In genomic region chr6:100482572-100482971, GRCm38 (mm10) we compare ENCODE assay signal across 13 mouse cellular contexts.
DNase-seq lines count a peak whose midpoint lies in the region; ATAC-seq and TF ChIP-seq lines count a peak whose summit lies in the region.
"Had no signal": no experiment of that assay in that cellular context is flagged by ENCODE, and none has a peak within 500 bp of the region (broad histone marks: within the 10 kb centered on the region; RNA-seq: fewer than 3 reads in every experiment).

No protein-coding gene starts in this region.

- H3K4me3 ChIP-seq in heart, embryonic 11.5 days (ENCODE audit: low read depth, low read length), result no peak overlapping the region
- H3K4me3 ChIP-seq in kidney, embryonic 16.5 days (ENCODE audit: low read length), result no peak overlapping the region
- H3K4me3 ChIP-seq in ES-Bruce4 (ENCODE audit: low read depth, low read length), result no peak overlapping the region
- no peak overlapping the region for H3K4me3 ChIP-seq in intestine, postnatal 0 days (ENCODE audit: low read depth, low read length)
- H3K4me3 ChIP-seq: hindbrain, embryonic 10.5 days; liver, embryonic 12.5 days had no signal

- WGBS in heart, embryonic 11.5 days (ENCODE audit: insufficient replicate concordance), result 40% methylated on average over 7 of the region's 7 CpGs
- WGBS in kidney, embryonic 16.5 days, result 33% methylated on average over 7 of the region's 7 CpGs
- WGBS in intestine, postnatal 0 days, result 52% methylated on average over 7 of the region's 7 CpGs

- no peak for DNase-seq in heart, adult 8-10 months (ENCODE audit: low spot score)
- no peak for DNase-seq in kidney, postnatal 36 days
- DNase-seq in left cerebral cortex, postnatal 4 days, result no peak
- DNase-seq in adrenal gland, adult (ENCODE audit: inconsistent age in 2 of 2, low spot score in 1 of 2), result no peak
- DNase-seq: gastrocnemius, postnatal 10 days; lung, postnatal 14 days had no signal

- no peak overlapping the region for H3K27ac ChIP-seq in heart, embryonic 11.5 days (ENCODE audit: low read depth, low read length)
- no peak overlapping the region for H3K27ac ChIP-seq in kidney, embryonic 16.5 days (ENCODE audit: low read length)
- H3K27ac ChIP-seq in ES-Bruce4 (ENCODE audit: insufficient read depth, low read length), result peak overlapping the region; percentile 63
- no peak overlapping the region for H3K27ac ChIP-seq in intestine, postnatal 0 days (ENCODE audit: low read depth, low read length)
- H3K27ac ChIP-seq: hindbrain, embryonic 10.5 days; liver, embryonic 12.5 days had no signal

- peak overlapping the region; percentile 57 for H3K4me2 ChIP-seq in heart, embryonic 11.5 days
- peak overlapping the region; percentile 16 for H3K4me2 ChIP-seq in kidney, embryonic 16.5 days (replicated peaks; ENCODE audit: low read depth, low read length)
- H3K4me2 ChIP-seq in intestine, postnatal 0 days (replicated peaks; ENCODE audit: low read depth), result peak overlapping the region; percentile 27; the same call in 1 of the 2 replicates
- H3K4me2 ChIP-seq: liver, embryonic 12.5 days had no signal

- no peak overlapping the region for H3K9ac ChIP-seq in heart, embryonic 11.5 days (ENCODE audit: low read depth, low read length)
- H3K9ac ChIP-seq in kidney, embryonic 16.5 days (replicated peaks; ENCODE audit: low read length), result no peak overlapping the region
- 0 out of 2 replicates have a peak overlapping the region, but pooled peaks have one; percentile 11 for H3K9ac ChIP-seq in ES-Bruce4 (ENCODE audit: low read depth, poor library complexity, severe bottlenecking)
- no peak overlapping the region; the same call in 1 of the 2 replicates for H3K9ac ChIP-seq in intestine, postnatal 0 days (ENCODE audit: low read depth, low read length)
- H3K9ac ChIP-seq: liver, embryonic 12.5 days had no signal

- H3K27me3 ChIP-seq in heart, embryonic 11.5 days (ENCODE audit: control insufficient read depth, insufficient read depth, low read length), result no peaks in the 10 kb centered on the region
- 0 out of 2 replicates have a peak, but pooled peaks cover 9% of the 10 kb centered on the region for H3K27me3 ChIP-seq in kidney, embryonic 16.5 days (ENCODE audit: insufficient read depth, low read length)
- H3K27me3 ChIP-seq in ES-Bruce4 (ENCODE audit: control insufficient read depth, insufficient read depth, low read length, poor library complexity, severe bottlenecking), result no peaks in the 10 kb centered on the region
- peaks cover 3% of the 10 kb centered on the region; the same call in 1 of the 2 replicates for H3K27me3 ChIP-seq in intestine, postnatal 0 days (replicated peaks; ENCODE audit: control insufficient read depth, insufficient read depth, low read length)

- ATAC-seq in heart, embryonic 11.5 days (replicated peaks; ENCODE audit: insufficient number of reproducible peaks, low FRiP score, low TSS enrichment), result no peak
- ATAC-seq in kidney, embryonic 16.5 days (ENCODE audit: low FRiP score, low TSS enrichment), result no peak
- ATAC-seq in intestine, postnatal 0 days, result no peak
- ATAC-seq: liver, embryonic 12.5 days had no signal

- H3K4me1 ChIP-seq in heart, embryonic 11.5 days (ENCODE audit: control insufficient read depth, insufficient read depth, low read length), result peaks cover 29% of the 10 kb centered on the region
- peaks cover 14% of the 10 kb centered on the region for H3K4me1 ChIP-seq in kidney, embryonic 16.5 days (ENCODE audit: insufficient read depth, low read length)
- peaks cover 6% of the 10 kb centered on the region for H3K4me1 ChIP-seq in ES-Bruce4 (ENCODE audit: control insufficient read depth, insufficient read depth, low read length)
- H3K4me1 ChIP-seq in intestine, postnatal 0 days (replicated peaks; ENCODE audit: control insufficient read depth, insufficient read depth, low read length), result no peaks in the 10 kb centered on the region

- intact Hi-C loops in left cerebral cortex, postnatal 4 days (cut with DNase I), result no loop called here

- no peak for TF ChIP-seq CTCF in ES-Bruce4 (IDR thresholded peaks at IDR 0.05; ENCODE audit: low read depth, low read length)
- no peak for TF ChIP-seq CTCF in intestine, postnatal 0 days (IDR thresholded peaks at IDR 0.05; ENCODE audit: low read depth)

- peaks cover 4% of the 10 kb centered on the region for H3K9me3 ChIP-seq in heart, embryonic 11.5 days (replicated peaks; ENCODE audit: control insufficient read depth, low read length)
- H3K9me3 ChIP-seq in kidney, embryonic 16.5 days (ENCODE audit: low read length), result peaks cover 12% of the 10 kb centered on the region
- no peaks in the 10 kb centered on the region for H3K9me3 ChIP-seq in ES-Bruce4 (replicated peaks; ENCODE audit: control insufficient read depth, insufficient read depth, low read length, poor library complexity, severe bottlenecking)
- H3K9me3 ChIP-seq in intestine, postnatal 0 days (ENCODE audit: control insufficient read depth), result no peaks in the 10 kb centered on the region
- H3K9me3 ChIP-seq: liver, embryonic 12.5 days had no signal

- no peak for TF ChIP-seq POLR2A in ES-Bruce4 (IDR thresholded peaks at IDR 0.05; ENCODE audit: insufficient read depth, low read length)

- H3K36me3 ChIP-seq in heart, embryonic 11.5 days (ENCODE audit: control insufficient read depth, insufficient read depth, low read length), result no peaks in the 10 kb centered on the region
- H3K36me3 ChIP-seq in kidney, embryonic 16.5 days (ENCODE audit: insufficient read depth, low read length), result no peaks in the 10 kb centered on the region; the same call in 1 of the 2 replicates
- no peaks in the 10 kb centered on the region for H3K36me3 ChIP-seq in ES-Bruce4 (ENCODE audit: control insufficient read depth, insufficient read depth, low read length, poor library complexity, severe bottlenecking)
- H3K36me3 ChIP-seq in intestine, postnatal 0 days (ENCODE audit: control insufficient read depth, insufficient read depth), result no peaks in the 10 kb centered on the region
- H3K36me3 ChIP-seq: G1E; hindbrain, embryonic 10.5 days; liver, embryonic 12.5 days had no signal

- peak; percentile 98 for TF ChIP-seq EP300 in ES-Bruce4 (IDR thresholded peaks at IDR 0.05; ENCODE audit: insufficient read depth, low read depth, low read length)
